Mouse (Mus musculus) heart, embryonic 10.5 days (tissue): ENCODE data around the gene Cd84. TPM values are rescaled to one million over a fixed set of nuclear protein-coding genes. Genes with fewer than 3 reads are reported as not detected.
"Not testable (repeated sequence)": the region's sequence is repeated elsewhere in the genome, so short reads cannot be mapped to it uniquely, and the experiment has no call there.

Source experiments
- DNase-seq: peaks from one replicate; pipeline ENCODE4 v3.0.0-alpha.2; 2017; ENCODE audit warnings: low spot score
- H3K27ac ChIP-seq: fragments of 300-500 bp; sonication (generic); 2 replicates; pipeline ENCODE4 v1.5.1; 2016; ENCODE audit warnings: mild to moderate bottlenecking
- H3K27me3 ChIP-seq: fragments of 300-500 bp; sonication (generic); 2 replicates; pipeline ENCODE4 v1.6.1; 2016; ENCODE audit warnings: mild to moderate bottlenecking; ENCODE audit not compliant: poor library complexity, insufficient read depth, severe bottlenecking
- H3K36me3 ChIP-seq: fragments of 300-500 bp; sonication (generic); 2 replicates; pipeline ENCODE4 v1.6.1; 2016; ENCODE audit warnings: mild to moderate bottlenecking, moderate library complexity
- H3K4me1 ChIP-seq: fragments of 300-500 bp; sonication (generic); 2 replicates; pipeline ENCODE4 v1.6.1; 2016; ENCODE audit warnings: mild to moderate bottlenecking
- H3K4me3 ChIP-seq: fragments of 300-500 bp; sonication (generic); 2 replicates; pipeline ENCODE4 v1.5.1; 2016; ENCODE audit warnings: mild to moderate bottlenecking, moderate library complexity
- H3K9me3 ChIP-seq: fragments of 300-500 bp; sonication (generic); 2 replicates; pipeline ENCODE4 v1.6.1; 2016; ENCODE audit warnings: mild to moderate bottlenecking, moderate library complexity
- WGBS: fragments of 180-500 bp; shearing (Covaris S2); methylation state at CpG from one replicate; pipeline ENCODE4 v1.1.7; 2016; 5-methylcytosine and 5-hydroxymethylcytosine counted together
- polyA plus RNA-seq: library from polyadenylated mRNA; unstranded; fragments of >200 nt; fragmentation: Nextera tagmentation; extraction: Ambion mirVana; gene quantifications from 2 replicates; pipeline ENCODE4 v1.2.1, GENCODE M21; 2016

Cd84 gene
- polyA plus RNA-seq, 1 experiment from 2014 or later = 0.48 TPM

DNA sequence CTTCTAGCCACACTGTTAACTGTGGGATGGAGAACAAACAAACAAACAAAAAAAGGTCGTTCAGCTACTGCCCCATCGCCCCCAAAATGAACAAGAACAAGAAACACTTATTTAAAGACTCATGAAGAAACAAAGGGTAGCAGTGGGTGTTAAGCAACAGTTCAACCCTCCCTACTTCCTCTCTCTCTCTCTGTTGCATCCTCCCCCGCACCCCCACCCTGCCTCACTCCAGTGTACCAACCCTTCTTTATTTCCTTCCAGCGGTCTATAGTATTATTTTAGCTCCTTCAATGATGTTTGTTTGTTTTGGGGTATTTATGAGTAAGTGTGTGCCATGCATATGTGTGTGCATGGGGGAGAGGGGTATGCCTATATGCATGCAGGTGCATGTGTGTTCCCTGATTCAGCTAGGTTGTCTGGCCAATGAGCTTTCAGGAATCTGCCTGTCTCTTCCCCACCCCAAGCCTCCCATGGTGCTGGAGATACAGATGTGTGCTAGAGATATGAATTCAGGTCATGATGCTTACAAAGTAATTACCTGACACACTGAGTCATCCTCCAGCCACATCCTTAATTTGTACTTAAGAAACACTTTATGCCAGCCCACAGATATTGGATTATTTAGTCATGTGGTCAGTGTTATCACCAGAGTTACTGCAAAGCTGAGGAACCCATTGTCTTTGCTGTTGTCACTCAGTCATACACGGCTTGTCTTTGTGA, 5.7 kb downstream of the Cd84 start:
- Histone ChIP-seq H3K27me3 (no peaks in the 10 kb centered on the region), H3K27ac (no peak overlapping the region), H3K4me3 (no peak overlapping the region), H3K9me3 (no peaks in the 10 kb centered on the region), H3K4me1 (no peaks in the 10 kb centered on the region), H3K36me3 (no peaks in the 10 kb centered on the region)
- WGBS = 71% methylated on average over 5 of the region's 5 CpGs
- DNase-seq = no peak

- no peak for DNase-seq
- Histone ChIP-seq H3K27me3 (no peaks in the 10 kb centered on the region), H3K27ac (no peak overlapping the region), H3K36me3 (no peaks in the 10 kb centered on the region), H3K4me1 (no peaks in the 10 kb centered on the region), H3K4me3 (no peak overlapping the region), H3K9me3 (no peaks in the 10 kb centered on the region)
These were observed 8.7 kb downstream of the Cd84 start for GRCm38 (mm10) chr1:171848201-171848600.

- Histone ChIP-seq H3K4me1 (no peaks in the 10 kb centered on the region), H3K4me3 (no peak overlapping the region), H3K27ac (no peak overlapping the region), H3K36me3 (no peaks in the 10 kb centered on the region), H3K27me3 (no peaks in the 10 kb centered on the region), H3K9me3 (no peaks in the 10 kb centered on the region)
- 79% methylated on average over 4 of the region's 4 CpGs for WGBS
- DNase-seq = no peak
These were observed 9.3 kb downstream of the Cd84 start for GRCm38 (mm10) chr1:171848757-171849156.

- no peak overlapping the region for H3K4me3 ChIP-seq
- 76% methylated on average over 5 of the region's 5 CpGs for WGBS
- H3K36me3 ChIP-seq = no peaks in the 10 kb centered on the region
- H3K9me3 ChIP-seq = no peaks in the 10 kb centered on the region
- DNase-seq = no peak
- no peaks in the 10 kb centered on the region for H3K4me1 ChIP-seq
- no peak overlapping the region for H3K27ac ChIP-seq
- H3K27me3 ChIP-seq = no peaks in the 10 kb centered on the region
These were observed 10.0 kb downstream of the Cd84 start for GRCm38 (mm10) chr1:171849454-171849853.

- Histone ChIP-seq H3K4me1 (no peaks in the 10 kb centered on the region), H3K27ac (no peak overlapping the region), H3K4me3 (no peak overlapping the region), H3K27me3 (no peaks in the 10 kb centered on the region), H3K36me3 (no peaks in the 10 kb centered on the region), H3K9me3 (no peaks in the 10 kb centered on the region)
- WGBS = 63% methylated on average over 4 of the region's 4 CpGs
- no peak for DNase-seq
These were observed 26.0 kb downstream of the Cd84 start for GRCm38 (mm10) chr1:171865467-171865866.

- Histone ChIP-seq H3K4me1 (no peaks in the 10 kb centered on the region), H3K27ac (no peak overlapping the region), H3K36me3 (no peaks in the 10 kb centered on the region), H3K9me3 (no peaks in the 10 kb centered on the region), H3K27me3 (no peaks in the 10 kb centered on the region), H3K4me3 (no peak overlapping the region)
- no peak for DNase-seq
- 86% methylated on average over 1 of the region's 1 CpGs for WGBS
These were observed 47.5 kb downstream of the Cd84 start for GRCm38 (mm10) chr1:171886989-171887388.

DNA sequence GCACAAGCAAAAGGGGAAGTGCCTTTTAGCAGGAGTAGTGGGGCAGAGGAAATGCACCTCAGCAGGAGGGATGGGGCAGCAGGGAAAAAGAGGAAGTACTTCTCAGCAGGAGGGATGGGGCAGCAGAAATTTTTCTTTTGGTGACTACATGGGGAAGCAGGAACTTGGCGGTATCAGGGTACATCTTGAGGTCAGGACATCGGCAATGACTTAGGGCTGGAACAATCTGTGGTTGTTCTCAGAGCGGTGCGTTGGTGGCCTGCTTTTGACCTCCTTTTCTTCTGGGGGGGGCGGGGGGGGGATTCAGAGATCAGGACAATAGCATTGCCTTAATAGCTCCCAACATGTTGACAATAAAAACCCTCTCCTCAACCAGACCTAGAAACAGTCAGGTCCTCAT, 55.9 kb downstream of the Cd84 start, which contains the start of gene Gm10521:
Gene Gm10521 (plus strand): TSS at position 301 of the 400 bp plus-strand sequence.
- not testable (repeated sequence) for DNase-seq, H3K27me3 ChIP-seq, H3K36me3 ChIP-seq, H3K4me1 ChIP-seq, H3K27ac ChIP-seq, H3K4me3 ChIP-seq, H3K9me3 ChIP-seq
- WGBS = 88% methylated on average over 5 of the region's 5 CpGs

- Histone ChIP-seq H3K9me3 (peaks cover 2% of the 10 kb centered on the region), H3K4me3 (no peak overlapping the region), H3K36me3 (no peaks in the 10 kb centered on the region), H3K4me1 (no peaks in the 10 kb centered on the region), H3K27ac (no peak overlapping the region), H3K27me3 (no peaks in the 10 kb centered on the region)
- 71% methylated on average over 1 of the region's 1 CpGs for WGBS
- DNase-seq = no peak
These were observed 64.5 kb downstream of the Cd84 start for GRCm38 (mm10) chr1:171904011-171904410.

DNA sequence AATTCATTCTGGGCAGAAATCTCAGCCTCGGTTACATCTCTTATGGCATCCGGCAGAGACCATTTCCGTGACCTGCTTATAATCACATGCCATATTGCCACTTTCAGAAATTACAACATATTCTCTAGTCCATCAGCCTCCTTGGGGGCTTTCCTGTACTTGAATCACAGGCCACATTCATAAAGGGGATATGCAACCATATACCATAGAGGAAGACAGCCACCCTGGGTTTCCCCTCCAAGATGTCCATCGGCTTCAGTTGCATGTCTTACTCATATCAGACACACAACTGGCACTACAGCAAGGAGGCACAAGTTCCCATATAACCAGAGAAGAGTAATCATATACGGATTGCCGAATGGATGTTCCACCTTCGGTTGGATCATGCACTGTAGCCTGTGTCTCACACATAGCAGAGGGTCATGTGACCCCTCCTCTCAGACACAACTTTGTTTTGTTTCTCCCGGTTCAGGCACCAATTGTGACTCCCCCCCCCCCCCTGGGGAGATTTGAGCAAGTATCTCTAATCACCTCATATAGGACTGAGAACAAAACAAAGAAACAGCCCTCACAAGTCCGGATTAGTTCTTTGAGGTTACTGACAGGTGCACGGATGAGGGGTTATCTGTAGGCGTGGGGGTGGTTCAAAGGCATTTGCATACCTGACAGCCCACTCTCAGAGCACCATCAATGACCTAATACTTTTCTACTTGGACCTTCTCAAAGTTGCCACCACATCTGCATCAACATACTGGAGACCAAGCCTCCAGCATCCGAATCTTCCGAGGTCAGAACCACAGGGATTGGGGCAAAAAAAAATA, 76.4 kb downstream of the Cd84 start:
- no peaks in the 10 kb centered on the region for H3K27me3 ChIP-seq
- 83% methylated on average over 13 of the region's 13 CpGs for WGBS
- H3K4me1 ChIP-seq = no peaks in the 10 kb centered on the region
- H3K36me3 ChIP-seq = no peaks in the 10 kb centered on the region
- H3K4me3 ChIP-seq = no peak overlapping the region
- H3K27ac ChIP-seq = no peak overlapping the region
- no peak for DNase-seq
- no peaks in the 10 kb centered on the region for H3K9me3 ChIP-seq

DNA sequence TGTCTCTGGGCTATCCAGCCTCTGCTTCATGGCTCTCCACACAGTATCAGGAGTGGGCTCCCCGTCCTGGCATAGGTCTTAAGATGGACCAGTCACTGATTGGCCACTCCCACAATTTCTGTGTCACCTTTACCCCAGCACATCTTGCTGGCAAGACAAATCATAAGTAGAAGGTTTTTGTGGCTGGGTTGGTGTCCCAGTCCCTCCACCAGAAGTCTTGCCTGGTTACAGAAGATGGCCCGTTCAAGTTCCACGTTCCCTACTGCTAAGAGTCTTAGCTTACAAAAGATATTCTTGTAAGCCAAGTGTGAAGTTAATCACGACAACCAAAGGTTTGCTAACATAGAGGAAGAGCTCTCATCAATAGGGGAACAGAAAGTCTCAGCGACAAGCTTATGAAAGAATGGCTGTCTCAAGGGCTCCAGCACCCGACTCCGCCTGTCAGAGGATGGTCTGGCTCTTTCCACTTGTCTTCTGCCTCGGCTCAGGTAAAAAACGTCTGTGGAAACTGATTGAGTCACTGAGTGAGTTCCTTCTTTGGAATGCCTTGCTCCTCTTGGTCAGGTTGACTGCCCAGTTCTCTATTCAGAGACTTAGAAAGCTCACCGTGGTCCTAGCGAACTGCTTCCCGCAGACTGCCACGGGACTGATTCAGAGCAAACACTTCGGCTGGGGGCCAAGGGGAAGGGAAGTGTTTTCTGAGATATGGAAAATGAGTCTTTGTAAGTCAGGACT, 78.0 kb downstream of the Cd84 start, which contains the start of gene Slamf6:
Gene Slamf6 (plus strand): TSS at position 211 of the 735 bp plus-strand sequence.
- no peaks in the 10 kb centered on the region for H3K9me3 ChIP-seq
- H3K36me3 ChIP-seq = no peaks in the 10 kb centered on the region
- H3K4me3 ChIP-seq = peak within 1 kb of the TSS; percentile 12; the same call in 1 of the 2 replicates
- no peak for DNase-seq
- no peaks in the 10 kb centered on the region for H3K27me3 ChIP-seq
- no peaks in the 10 kb centered on the region for H3K4me1 ChIP-seq
- H3K27ac ChIP-seq = no peak within 1 kb of the TSS
- WGBS = 65% methylated on average over 14 of the region's 14 CpGs

GRCm38 (mm10) chr1:171918136-171918920, 78.8 kb downstream of the Cd84 start:
- DNase-seq = no peak
- peak overlapping the region; percentile 12; the same call in 1 of the 2 replicates for H3K4me3 ChIP-seq
- 70% methylated on average over 12 of the region's 12 CpGs for WGBS
- H3K9me3 ChIP-seq = no peaks in the 10 kb centered on the region
- H3K27me3 ChIP-seq = no peaks in the 10 kb centered on the region
- H3K4me1 ChIP-seq = no peaks in the 10 kb centered on the region
- H3K36me3 ChIP-seq = no peaks in the 10 kb centered on the region
- no peak overlapping the region for H3K27ac ChIP-seq

DNA sequence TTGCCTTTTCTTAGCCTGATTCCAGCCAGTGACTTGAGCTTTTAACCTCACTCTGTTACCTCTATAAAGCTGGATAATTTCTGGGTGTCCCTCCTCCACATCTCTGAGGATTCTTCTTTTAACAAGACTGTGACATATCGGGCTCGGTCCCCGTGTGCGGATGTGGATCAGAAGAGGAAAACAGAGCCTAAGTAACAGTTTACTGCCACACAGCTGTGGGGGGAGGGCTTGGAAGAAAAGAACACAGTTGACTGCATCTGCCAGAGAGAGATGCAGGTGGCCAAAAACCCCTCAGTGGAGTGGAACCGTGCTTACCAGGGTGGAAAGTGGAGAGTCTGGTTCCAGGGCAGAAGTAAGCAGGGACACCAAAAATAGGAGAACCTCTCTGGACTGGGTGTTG, 79.7 kb downstream of the Cd84 start:
- WGBS = 91% methylated on average over 5 of the region's 5 CpGs
- Histone ChIP-seq H3K27me3 (no peaks in the 10 kb centered on the region), H3K4me1 (no peaks in the 10 kb centered on the region), H3K36me3 (no peaks in the 10 kb centered on the region), H3K4me3 (no peak overlapping the region), H3K27ac (no peak overlapping the region), H3K9me3 (no peaks in the 10 kb centered on the region)
- no peak for DNase-seq
